1 mouse cellular context compared by ENCODE assay signal in the genomic region with DNA sequence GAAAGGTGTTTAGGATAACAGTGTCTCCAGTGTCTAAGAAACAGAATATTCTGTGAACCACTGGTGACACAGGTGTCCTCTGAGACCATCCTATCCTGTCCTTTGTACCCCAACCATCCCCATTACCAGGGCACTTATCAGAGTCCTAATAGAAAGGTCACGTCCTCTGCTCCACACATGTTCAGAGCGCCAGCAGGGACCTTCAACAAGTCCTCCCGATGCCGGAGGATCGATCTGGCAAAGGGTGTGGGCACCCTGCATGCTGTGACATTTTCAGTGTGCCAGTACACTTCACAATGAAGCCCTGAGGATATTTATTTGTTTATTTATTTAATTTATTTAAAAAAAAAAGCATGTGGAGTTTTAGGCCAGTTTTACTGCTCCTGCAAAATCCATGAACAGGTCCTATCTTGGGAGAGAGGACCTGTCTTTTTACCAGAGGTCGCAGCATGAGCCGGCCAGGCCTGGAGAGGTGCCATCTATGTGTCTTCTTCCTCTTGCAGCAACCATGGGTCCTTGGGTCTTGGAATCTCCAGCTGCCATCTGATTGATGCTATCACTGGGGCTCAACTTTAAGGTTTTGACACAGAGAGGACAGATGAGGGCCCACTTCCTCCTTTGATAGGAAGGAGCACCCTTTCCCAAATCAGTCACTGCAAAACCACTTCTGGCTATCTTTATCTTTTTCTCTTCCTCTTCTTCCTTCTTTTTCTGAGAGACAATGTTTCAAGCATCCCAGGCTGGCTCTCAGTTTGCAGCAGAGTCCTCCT.
TF ChIP-seq lines count a peak whose summit lies in the region.

No protein-coding gene starts in this region.

TF ChIP-seq in MEL, 35 proteins besides CTCF, POLR2A, EP300 and RAD21 (continued from another document):
- TF ChIP-seq TCF12 (IDR thresholded peaks at IDR 0.05; ENCODE audit: low read depth, low read length) = peak; percentile 62
- no peak for TF ChIP-seq USF2 (IDR thresholded peaks at IDR 0.05; ENCODE audit: borderline replicate concordance in 1 of 2, insufficient read depth in 1 of 2, low read depth in 1 of 2, low read length in 2 of 2)
TF ChIP-seq in MEL: peak in this region for 8.
